Mouse (Mus musculus) embryonic fibroblast, embryonic 13.5 days (primary cell): ENCODE results near the gene Cdc42bpg.

ENCODE experiments used
- CTCF ChIP-seq: IDR thresholded peaks from 2 replicates; pipeline ENCODE4 v1.5.1; 2011; ENCODE audit warnings: mild to moderate bottlenecking, control low read depth, low read length, moderate library complexity, borderline replicate concordance; ENCODE audit not compliant: insufficient read depth
- POLR2A ChIP-seq: IDR thresholded peaks from 2 replicates; pipeline ENCODE4 v1.6.1; 2011; ENCODE audit warnings: low read depth, mild to moderate bottlenecking, control low read depth, low read length, moderate library complexity

DNA sequence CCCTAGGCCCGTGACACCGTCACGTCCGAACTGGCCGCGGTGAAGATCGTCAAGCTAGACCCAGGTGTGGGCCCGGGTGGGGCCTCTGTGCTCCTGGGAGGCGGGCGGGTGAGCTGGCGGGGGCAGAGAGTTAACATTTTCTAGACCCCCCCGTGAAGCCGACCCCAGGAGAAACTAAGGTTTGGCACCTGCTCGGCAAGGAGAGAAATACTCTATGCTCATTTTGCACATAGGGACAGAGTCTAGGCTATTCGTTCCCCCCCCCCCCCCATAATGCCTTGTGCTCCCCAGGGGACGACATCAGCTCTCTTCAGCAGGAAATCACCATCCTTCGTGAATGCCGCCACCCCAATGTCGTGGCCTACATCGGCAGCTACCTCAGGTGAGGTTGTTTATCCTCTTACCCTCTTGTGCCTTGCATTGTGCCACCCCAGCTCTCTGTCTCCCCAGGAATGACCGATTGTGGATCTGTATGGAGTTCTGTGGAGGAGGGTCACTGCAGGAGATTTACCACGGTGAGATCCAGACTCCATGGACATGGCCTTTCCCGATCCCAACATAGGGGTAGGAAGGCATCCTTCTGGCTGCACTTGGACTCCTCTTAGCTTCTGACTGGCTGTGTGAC lies 35.3 kb downstream of the Cdc42bpg start:
- TF ChIP-seq CTCF = no peak
- no peak for TF ChIP-seq POLR2A
